Mouse (Mus musculus) midbrain, embryonic 12.5 days (tissue): Measurements from ENCODE around the gene Xcr1. TPM values are rescaled to one million over a fixed set of nuclear protein-coding genes. Genes with fewer than 3 reads are reported as not detected.
A peak's percentile ranks its signal among the peaks of the same experiment; 100 is the strongest.

Source experiments
- ATAC-seq: fragments of 200-750 bp; cut with Nextera tagmentation; 2 replicates; pipeline ENCODE4 v1.8.0; 2017; ENCODE audit warnings: low read depth, moderate TSS enrichment, moderate library complexity; ENCODE audit not compliant: low FRiP score
- H3K27ac ChIP-seq: fragments of 300-500 bp; sonication (generic); replicated peaks from 2 replicates; pipeline ENCODE4 v1.5.1; 2016; ENCODE audit warnings: mild to moderate bottlenecking
- H3K27me3 ChIP-seq: fragments of 300-500 bp; sonication (generic); 2 replicates; pipeline ENCODE4 v1.6.1; 2016; ENCODE audit warnings: mild to moderate bottlenecking
- H3K36me3 ChIP-seq: fragments of 300-500 bp; sonication (generic); 2 replicates; pipeline ENCODE4 v1.6.1; 2016
- H3K4me1 ChIP-seq: fragments of 300-500 bp; sonication (generic); 2 replicates; pipeline ENCODE4 v1.6.1; 2016
- H3K4me2 ChIP-seq: fragments of 300-500 bp; sonication (generic); replicated peaks from 2 replicates; pipeline ENCODE4 v1.6.1; 2016; ENCODE audit warnings: mild to moderate bottlenecking, moderate library complexity
- H3K4me3 ChIP-seq: fragments of 300-500 bp; sonication (generic); 2 replicates; pipeline ENCODE4 v1.5.1; 2016; ENCODE audit warnings: mild to moderate bottlenecking
- H3K9ac ChIP-seq: fragments of 300-500 bp; sonication (generic); replicated peaks from 2 replicates; pipeline ENCODE4 v1.6.1; 2016; ENCODE audit warnings: mild to moderate bottlenecking, moderate library complexity
- H3K9me3 ChIP-seq: fragments of 300-500 bp; sonication (generic); 2 replicates; pipeline ENCODE4 v1.6.1; 2016; ENCODE audit warnings: mild to moderate bottlenecking
- WGBS: fragments of 180-500 bp; shearing (Covaris S2); methylation state at CpG from one replicate; pipeline ENCODE4 v1.1.7; 2016; 5-methylcytosine and 5-hydroxymethylcytosine counted together
- polyA plus RNA-seq: library from polyadenylated mRNA; unstranded; fragments of >200 nt; fragmentation: Nextera tagmentation; extraction: Ambion mirVana; gene quantifications from 2 replicates; pipeline ENCODE4 v1.2.1, GENCODE M21; 2016

Xcr1 gene
- polyA plus RNA-seq: not detected in 2 replicates

DNA sequence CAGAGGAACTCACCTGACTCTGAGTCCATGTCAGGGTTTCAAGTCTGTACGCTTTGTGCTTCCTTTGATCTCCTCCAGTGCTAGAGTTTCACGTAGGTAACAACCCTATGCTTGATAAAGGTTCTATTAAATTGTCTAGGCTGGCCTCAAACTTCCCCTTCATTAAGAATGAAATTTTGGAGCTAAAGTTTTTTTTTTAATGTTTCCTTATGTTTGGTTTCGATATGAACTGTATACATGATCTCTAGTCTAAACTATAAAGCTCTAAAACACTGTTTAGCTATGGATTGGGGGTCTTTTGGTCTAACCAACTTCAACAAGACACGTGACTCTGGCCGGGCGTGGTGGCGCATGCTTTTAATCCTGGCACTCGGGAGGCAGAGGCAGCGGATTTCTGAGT lies at the start of gene Xcr1:
Xcr1 (minus strand) TSS at position 101 of the 400 bp plus-strand sequence.
- Histone ChIP-seq H3K9me3 (no peaks in the 10 kb centered on the region), H3K4me2 (no peak within 1 kb of the TSS), H3K27me3 (no peaks in the 10 kb centered on the region), H3K27ac (no peak within 1 kb of the TSS), H3K4me1 (no peaks in the 10 kb centered on the region), H3K9ac (no peak within 1 kb of the TSS), H3K4me3 (no peak within 1 kb of the TSS), H3K36me3 (no peaks in the 10 kb centered on the region)
- 90% methylated on average over 9 of the region's 9 CpGs for WGBS
- ATAC-seq: no peak

DNA sequence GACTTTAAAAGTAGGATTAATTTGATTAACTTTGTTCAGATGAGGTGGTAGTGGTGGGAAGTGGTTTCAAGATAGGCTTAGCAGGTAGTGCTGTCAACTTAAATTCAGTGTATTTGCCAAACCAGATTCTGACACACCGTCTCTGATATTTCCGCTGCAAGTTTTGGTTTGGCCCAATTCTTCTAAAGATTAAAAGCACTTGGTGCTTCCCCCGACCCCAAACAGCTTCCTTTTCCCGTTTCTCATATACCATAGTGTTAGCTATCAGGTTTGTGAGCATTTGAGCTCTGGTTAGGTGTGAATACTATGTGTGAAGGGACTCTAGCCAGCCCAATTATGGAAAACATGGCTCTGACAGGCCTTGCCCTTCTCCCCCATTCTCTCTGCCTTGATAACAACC lies 10.2 kb upstream of the Xcr1 start:
- no peaks in the 10 kb centered on the region for H3K27me3 ChIP-seq
- H3K4me2 ChIP-seq: no peak overlapping the region
- no peaks in the 10 kb centered on the region for H3K4me1 ChIP-seq
- no peaks in the 10 kb centered on the region for H3K9me3 ChIP-seq
- no peak overlapping the region for H3K27ac ChIP-seq
- no peak for ATAC-seq
- H3K4me3 ChIP-seq: no peak overlapping the region
- no peaks in the 10 kb centered on the region for H3K36me3 ChIP-seq
- no peak overlapping the region for H3K9ac ChIP-seq
- 78% methylated on average over 4 of the region's 4 CpGs for WGBS

DNA sequence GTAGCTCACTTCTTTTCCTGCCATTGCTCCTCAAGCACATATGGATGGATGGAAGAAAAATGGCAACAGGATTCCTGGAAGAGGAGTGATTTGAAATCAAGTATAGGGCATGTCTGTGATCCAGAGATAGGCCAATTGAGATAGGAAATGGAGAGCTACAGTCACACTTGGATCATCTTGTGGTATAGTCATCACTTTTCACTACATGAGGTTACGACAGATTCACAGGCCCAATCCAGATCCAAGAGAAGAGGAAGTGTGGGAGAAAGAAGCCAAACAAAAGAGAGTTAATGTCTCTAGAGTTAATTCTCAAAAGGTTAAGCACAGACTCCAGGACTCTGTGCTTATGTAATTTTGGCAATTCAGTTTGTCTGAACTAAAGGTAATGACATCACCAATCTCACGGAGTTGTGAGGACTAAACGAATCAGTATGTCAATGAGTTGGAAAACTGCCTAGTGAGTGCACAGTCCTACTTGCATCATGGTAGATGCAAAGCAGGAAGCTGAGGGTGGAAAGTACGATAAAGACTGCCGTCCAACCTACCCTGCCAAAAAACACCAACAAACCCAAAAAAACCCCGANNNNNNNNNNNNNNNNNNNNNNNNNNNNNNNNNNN lies 7.4 kb upstream of the Xcr1 start:
- no peak overlapping the region for H3K9ac ChIP-seq
- H3K27ac ChIP-seq: no peak overlapping the region
- no peaks in the 10 kb centered on the region for H3K36me3 ChIP-seq
- H3K4me2 ChIP-seq: no peak overlapping the region
- no peak overlapping the region for H3K4me3 ChIP-seq
- no peaks in the 10 kb centered on the region for H3K27me3 ChIP-seq
- H3K4me1 ChIP-seq: no peaks in the 10 kb centered on the region
- 76% methylated on average over 4 of the region's 6 CpGs for WGBS
- no peak for ATAC-seq
- no peaks in the 10 kb centered on the region for H3K9me3 ChIP-seq

DNA sequence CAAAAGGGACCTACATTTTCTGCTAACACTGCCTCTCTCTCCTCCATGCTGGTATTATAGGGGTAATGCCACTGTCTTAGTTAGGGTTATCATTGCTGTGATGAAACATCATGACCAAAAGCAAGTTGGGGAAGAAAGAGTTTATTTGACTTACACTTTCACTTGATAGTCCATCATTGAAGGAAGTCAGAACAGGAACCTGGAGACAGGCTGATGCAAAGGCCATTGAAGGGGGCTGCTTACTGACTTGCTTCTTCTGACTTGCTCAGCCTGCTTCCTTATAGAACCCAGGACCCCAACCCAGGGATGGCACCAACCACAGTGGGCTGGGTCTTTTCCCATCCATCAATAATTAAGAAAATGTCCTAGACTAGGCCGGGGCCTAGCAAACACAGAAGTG lies 1.8 kb upstream of the Xcr1 start:
- 100% methylated on average over 1 of the region's 1 CpGs for WGBS
- ATAC-seq: no peak
- H3K4me3 ChIP-seq: no peak overlapping the region

DNA sequence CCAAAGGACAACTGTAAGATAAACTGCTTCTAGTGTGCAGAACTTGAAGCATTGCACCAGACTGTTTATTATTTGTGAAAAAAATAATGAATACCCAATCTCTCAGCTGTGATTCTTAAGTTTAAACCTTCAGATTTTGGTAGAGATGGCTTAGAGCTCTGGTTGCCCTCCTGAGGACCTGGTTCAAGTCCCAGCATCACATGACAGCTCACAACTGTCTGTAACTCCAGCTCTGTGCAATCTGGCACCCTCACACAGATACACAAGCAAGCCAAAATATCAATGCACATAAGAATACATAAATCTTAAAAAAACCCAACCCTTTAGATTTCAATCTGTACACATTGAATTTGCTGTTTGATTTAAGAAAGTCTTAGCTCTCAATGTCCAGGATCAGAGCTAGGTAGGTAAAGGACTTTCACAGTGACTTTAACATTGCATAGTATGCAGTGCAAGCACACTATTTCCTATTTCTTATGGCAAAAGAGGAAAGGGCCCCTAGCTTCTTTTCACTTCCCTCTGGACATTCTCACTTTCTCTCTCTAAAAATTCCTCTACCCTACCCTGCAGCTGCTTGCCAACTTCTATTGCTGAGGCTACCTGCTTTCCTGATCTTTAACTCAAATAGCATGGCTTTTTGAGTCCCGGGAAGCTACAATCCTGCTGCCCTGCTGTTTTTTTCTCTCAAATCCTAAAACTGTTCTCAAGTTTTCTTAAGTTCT lies 1.2 kb upstream of the Xcr1 start:
- WGBS: 76% methylated on average over 1 of the region's 1 CpGs
- no peak overlapping the region for H3K9ac ChIP-seq
- no peaks in the 10 kb centered on the region for H3K4me1 ChIP-seq
- no peak overlapping the region for H3K4me3 ChIP-seq
- no peak overlapping the region for H3K27ac ChIP-seq
- H3K36me3 ChIP-seq: no peaks in the 10 kb centered on the region
- ATAC-seq: no peak
- no peak overlapping the region for H3K4me2 ChIP-seq
- no peaks in the 10 kb centered on the region for H3K9me3 ChIP-seq
- H3K27me3 ChIP-seq: no peaks in the 10 kb centered on the region

More for the DNA sequence above, 1.8 kb upstream of the Xcr1 start:
- Histone ChIP-seq H3K9ac (no peak overlapping the region), H3K4me1 (no peaks in the 10 kb centered on the region), H3K36me3 (no peaks in the 10 kb centered on the region), H3K27me3 (no peaks in the 10 kb centered on the region), H3K9me3 (no peaks in the 10 kb centered on the region), H3K27ac (no peak overlapping the region), H3K4me2 (no peak overlapping the region)

DNA sequence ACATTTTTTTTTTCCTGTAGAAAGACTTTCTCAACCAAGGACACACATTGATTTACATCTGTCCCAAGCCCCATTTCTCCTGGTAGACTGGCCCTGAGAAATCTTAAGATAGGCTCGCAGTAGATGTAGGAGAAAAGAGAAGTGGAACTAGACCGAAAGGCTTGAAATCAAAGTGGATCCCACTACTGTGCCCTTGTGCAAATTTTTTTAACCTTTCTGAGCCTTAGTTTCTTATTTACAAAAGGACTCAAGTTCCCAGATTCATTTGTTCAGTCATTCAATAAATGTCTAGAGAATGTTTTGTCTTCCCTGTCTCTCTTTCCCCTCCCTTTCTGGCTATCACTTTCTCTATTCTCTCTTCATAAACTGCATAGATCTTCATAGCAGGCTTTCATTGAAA lies 5.0 kb downstream of the Xcr1 start:
- Histone ChIP-seq H3K27ac (no peak overlapping the region), H3K4me1 (no peaks in the 10 kb centered on the region), H3K9me3 (no peaks in the 10 kb centered on the region), H3K9ac (no peak overlapping the region), H3K4me2 (no peak overlapping the region), H3K36me3 (no peaks in the 10 kb centered on the region), H3K4me3 (no peak overlapping the region), H3K27me3 (0 out of 2 replicates have a peak, but pooled peaks cover 3% of the 10 kb centered on the region)
- no peak for ATAC-seq
- 85% methylated on average over 2 of the region's 2 CpGs for WGBS

DNA sequence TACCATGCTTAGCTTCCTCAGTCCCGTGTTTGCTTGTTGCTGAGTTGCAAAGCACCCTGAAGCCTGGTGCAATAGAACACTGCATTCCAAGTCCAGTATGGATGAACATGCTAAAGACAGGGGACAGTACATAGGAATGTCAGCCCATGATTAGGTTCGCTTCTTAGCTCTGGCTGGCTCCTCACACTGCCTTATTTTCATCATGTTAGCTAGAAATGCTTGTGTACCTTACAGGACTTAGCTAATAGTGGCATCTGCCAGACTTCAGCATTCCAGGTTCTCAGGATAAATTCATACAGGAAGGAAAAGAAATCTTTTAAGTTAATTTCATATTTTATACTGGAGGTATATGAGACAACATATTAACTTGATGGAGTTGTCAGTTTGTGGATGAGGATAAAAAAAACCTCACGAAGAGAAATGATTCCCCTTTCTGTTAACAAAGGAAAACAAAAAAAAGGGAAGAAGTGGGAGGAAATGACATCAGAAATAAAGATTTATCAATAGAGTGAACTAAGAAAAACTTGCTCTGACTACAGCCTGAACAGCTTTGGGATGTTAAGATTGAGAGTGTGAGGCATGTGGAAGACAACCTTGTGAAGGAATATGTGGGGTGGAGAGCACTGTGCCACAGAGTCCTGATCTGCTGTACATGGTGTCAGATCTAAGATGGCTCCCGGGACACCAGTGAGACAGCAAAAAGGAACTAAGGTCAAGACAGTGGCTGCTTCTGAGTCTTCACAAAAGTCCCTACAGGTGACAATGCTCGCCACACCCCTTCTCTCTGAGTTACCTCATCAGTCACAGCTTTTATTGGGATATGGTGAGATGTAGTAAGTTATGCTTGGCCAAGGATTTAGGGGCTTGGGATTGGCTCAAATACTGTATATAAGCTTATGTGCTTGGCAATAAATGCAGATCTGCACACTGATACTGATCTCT lies 9.1 kb downstream of the Xcr1 start:
- Histone ChIP-seq H3K4me3 (peak overlapping the region; percentile 26), H3K27me3 (0 out of 2 replicates have a peak, but pooled peaks cover 3% of the 10 kb centered on the region), H3K4me2 (peak overlapping the region; percentile 51), H3K4me1 (peaks cover 14% of the 10 kb centered on the region), H3K9ac (peak overlapping the region; percentile 47), H3K36me3 (no peaks in the 10 kb centered on the region), H3K9me3 (no peaks in the 10 kb centered on the region), H3K27ac (no peak overlapping the region)
- peak; percentile 24; the same call in 1 of the 2 replicates for ATAC-seq
- WGBS: 68% methylated on average over 5 of the region's 5 CpGs

DNA sequence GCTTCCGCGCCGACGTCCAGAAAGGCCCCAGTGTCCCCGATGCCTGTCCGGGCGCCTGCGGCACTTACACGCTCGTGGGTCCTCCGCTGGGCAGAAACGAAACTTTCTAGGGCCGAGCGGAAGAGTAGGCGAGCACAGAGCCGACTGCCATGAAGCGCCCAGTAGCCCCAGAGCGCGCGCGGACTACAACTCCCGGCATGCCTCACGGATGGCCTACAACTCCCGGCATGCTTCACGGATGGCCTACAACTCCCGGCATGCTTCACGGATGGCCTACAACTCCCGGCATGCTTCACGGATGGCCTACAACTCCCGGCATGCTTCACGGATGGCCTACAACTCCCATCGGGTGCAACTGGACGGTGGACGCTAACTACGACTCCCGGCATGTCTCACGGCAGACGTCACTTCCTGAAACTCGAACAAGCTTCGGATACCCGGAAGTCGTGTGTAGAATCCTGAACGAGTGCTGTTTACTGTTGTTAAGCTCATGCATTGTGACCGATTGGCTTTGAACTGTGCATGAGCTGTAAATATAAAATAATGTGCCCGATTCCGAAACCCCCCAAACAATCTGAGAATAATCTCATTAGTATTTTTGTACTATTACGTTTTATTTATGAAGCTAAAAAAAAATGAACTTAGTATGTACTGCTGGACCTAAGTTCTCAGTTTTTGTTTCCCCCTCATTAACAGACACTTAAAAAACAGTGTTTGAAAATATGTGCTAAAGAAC lies 9.9 kb downstream of the Xcr1 start, which contains the start of gene Fyco1:
Fyco1 (minus strand) TSS at position 187 of the 736 bp plus-strand sequence.
- Histone ChIP-seq H3K36me3 (no peaks in the 10 kb centered on the region), H3K4me3 (peak within 1 kb of the TSS; percentile 76), H3K9me3 (no peaks in the 10 kb centered on the region), H3K9ac (peak within 1 kb of the TSS; percentile 65), H3K27ac (peak within 1 kb of the TSS; percentile 83), H3K4me1 (peaks cover 14% of the 10 kb centered on the region), H3K27me3 (0 out of 2 replicates have a peak, but pooled peaks cover 3% of the 10 kb centered on the region), H3K4me2 (peak within 1 kb of the TSS; percentile 63)
- peak; percentile 97 for ATAC-seq
- WGBS: under 1% methylated on average over 47 of the region's 47 CpGs

DNA sequence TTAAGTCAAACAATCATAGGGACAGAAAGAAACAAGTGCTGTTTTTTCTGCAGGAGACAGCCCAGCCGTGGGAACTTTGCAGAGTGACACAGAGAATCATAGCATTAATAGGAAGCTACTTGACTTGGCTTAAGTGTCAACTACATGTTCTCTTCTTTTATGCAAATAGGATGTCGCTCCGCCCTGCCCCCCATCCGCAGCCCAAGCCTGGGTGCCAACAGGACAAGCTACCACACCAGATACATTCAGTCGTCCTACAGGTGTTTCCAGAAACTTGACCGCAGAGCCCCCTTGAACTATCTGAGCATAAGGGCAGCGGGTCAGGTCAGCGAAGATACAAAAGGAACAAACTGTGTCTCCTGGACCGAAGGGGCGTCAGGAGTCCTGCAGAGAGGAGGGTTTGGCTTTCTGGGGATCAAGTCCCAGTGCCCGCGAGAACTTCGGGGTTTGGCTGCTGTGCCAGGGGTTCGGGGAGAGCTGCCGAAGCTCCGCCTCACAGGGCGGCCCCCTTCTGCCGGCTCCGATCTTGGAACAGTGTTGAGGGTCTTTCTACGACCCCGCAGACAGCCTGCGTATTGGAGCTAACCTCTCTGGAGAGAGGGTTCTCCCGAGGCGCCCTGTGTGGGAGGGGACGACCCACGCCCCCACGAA lies 10.6 kb downstream of the Xcr1 start:
- Histone ChIP-seq H3K4me3 (peak overlapping the region; percentile 76), H3K9me3 (no peaks in the 10 kb centered on the region), H3K4me1 (peaks cover 14% of the 10 kb centered on the region), H3K27ac (peak overlapping the region; percentile 83), H3K9ac (peak overlapping the region; percentile 65), H3K36me3 (no peaks in the 10 kb centered on the region), H3K4me2 (peak overlapping the region; percentile 63), H3K27me3 (0 out of 2 replicates have a peak, but pooled peaks cover 3% of the 10 kb centered on the region)
- under 1% methylated on average over 27 of the region's 27 CpGs for WGBS
- ATAC-seq: peak; percentile 83

DNA sequence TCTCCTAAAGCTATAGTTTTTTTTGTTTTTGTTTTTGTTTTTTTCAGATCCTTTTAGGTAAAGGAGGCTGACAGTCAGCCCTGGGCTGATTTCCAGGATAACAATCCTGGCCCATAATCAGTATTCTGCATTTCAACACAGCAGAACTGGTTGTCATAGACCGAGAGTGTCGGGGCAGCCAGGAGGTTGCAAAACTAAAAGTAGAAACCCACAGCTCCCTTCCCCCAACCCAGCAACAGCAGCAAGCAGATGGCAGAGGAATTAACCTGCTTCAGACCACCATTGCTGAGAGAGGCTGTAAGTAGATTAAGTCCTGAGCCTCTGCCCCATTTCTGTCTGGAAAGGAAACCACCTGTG lies 11.1 kb downstream of the Xcr1 start:
- no peak for ATAC-seq
- H3K27me3 ChIP-seq: 0 out of 2 replicates have a peak, but pooled peaks cover 3% of the 10 kb centered on the region
- H3K36me3 ChIP-seq: no peaks in the 10 kb centered on the region
- peak overlapping the region; percentile 63 for H3K4me2 ChIP-seq
- H3K9me3 ChIP-seq: no peaks in the 10 kb centered on the region
- peaks cover 14% of the 10 kb centered on the region for H3K4me1 ChIP-seq
- WGBS: 5% methylated on average over 2 of the region's 2 CpGs
- H3K4me3 ChIP-seq: peak overlapping the region; percentile 76
- H3K27ac ChIP-seq: no peak overlapping the region; the same call in 1 of the 2 replicates
- peak overlapping the region; percentile 65; the same call in 1 of the 2 replicates for H3K9ac ChIP-seq
